In the genomic region with DNA sequence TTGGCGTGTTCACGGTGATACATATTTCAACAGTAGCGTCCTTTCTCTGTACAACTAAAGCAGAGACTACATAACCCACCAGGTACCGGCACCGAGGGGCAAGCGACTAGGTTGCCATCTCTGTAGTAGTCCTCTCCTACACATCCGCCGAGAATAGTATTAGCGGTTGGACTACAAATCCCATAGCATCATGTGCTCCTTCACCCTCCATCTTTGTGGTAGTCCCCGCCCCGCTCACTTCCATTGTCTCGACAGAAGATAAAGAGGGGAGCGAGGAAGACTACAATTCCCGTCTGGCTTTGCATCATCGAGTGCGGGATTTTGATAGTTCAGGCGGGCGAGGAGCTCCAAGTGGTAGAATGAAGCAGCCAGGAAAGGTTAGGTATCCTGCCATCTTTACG, we compare ENCODE assay signal across 8 mouse cellular contexts. TPM values are rescaled to one million over a fixed set of nuclear protein-coding genes. Genes with fewer than 3 reads are reported as not detected.
A peak's percentile ranks its signal among the peaks of the same experiment; 100 is the strongest.
DNase-seq lines count a peak whose midpoint lies in the region; ATAC-seq and TF ChIP-seq lines count a peak whose summit lies in the region.

No protein-coding gene starts in this region.

- dilution Hi-C loops in CH12.LX (cut with MboI; ENCODE audit: extremely low pct_ligation_motif_present, extremely low pct_unique_long_range_greater_than_20kb, low sequenced_read_pairs): no loop called here

- TF ChIP-seq RAD21 in CH12.LX (IDR thresholded peaks at IDR 0.05; ENCODE audit: low read depth, low read length): no peak

- H3K27ac ChIP-seq in CH12.LX (ENCODE audit: insufficient read depth, low read depth): peak overlapping the region; percentile 73
- peak overlapping the region; percentile 97 for H3K27ac ChIP-seq in forebrain, embryonic 10.5 days
- peak overlapping the region; percentile 90 for H3K27ac ChIP-seq in heart, embryonic 15.5 days
- peak overlapping the region; percentile 78 for H3K27ac ChIP-seq in liver, embryonic 14.5 days
- peak overlapping the region; percentile 89 for H3K27ac ChIP-seq in neural tube, embryonic 11.5 days (ENCODE audit: low read depth, low read length)
- H3K27ac ChIP-seq in stomach, postnatal 0 days (replicated peaks): peak overlapping the region; percentile 79

- peak overlapping the region; percentile 73 for H3K9ac ChIP-seq in CH12.LX (ENCODE audit: insufficient read depth, low read depth)
- peak overlapping the region; percentile 81 for H3K9ac ChIP-seq in heart, embryonic 15.5 days
- peak overlapping the region; percentile 83 for H3K9ac ChIP-seq in liver, embryonic 14.5 days (replicated peaks)
- H3K9ac ChIP-seq in neural tube, embryonic 11.5 days (ENCODE audit: low read length): peak overlapping the region; percentile 92
- peak overlapping the region; percentile 45 for H3K9ac ChIP-seq in stomach, postnatal 0 days (ENCODE audit: low read length)

- H3K4me2 ChIP-seq in CH12.LX (ENCODE audit: insufficient read depth, low read depth, poor library complexity, severe bottlenecking): peak overlapping the region; percentile 87
- peak overlapping the region; percentile 99 for H3K4me2 ChIP-seq in heart, embryonic 15.5 days
- H3K4me2 ChIP-seq in liver, embryonic 14.5 days (ENCODE audit: low read depth): peak overlapping the region; percentile 92
- peak overlapping the region; percentile 87 for H3K4me2 ChIP-seq in neural tube, embryonic 11.5 days (ENCODE audit: low read depth)
- H3K4me2 ChIP-seq in stomach, postnatal 0 days (replicated peaks; ENCODE audit: low read depth): peak overlapping the region; percentile 97

- H3K9me3 ChIP-seq in CH12.LX (replicated peaks; ENCODE audit: low read length): peaks cover 2% of the 10 kb centered on the region
- H3K9me3 ChIP-seq in forebrain, embryonic 10.5 days: no peaks in the 10 kb centered on the region
- H3K9me3 ChIP-seq in heart, embryonic 15.5 days (replicated peaks): no peaks in the 10 kb centered on the region
- H3K9me3 ChIP-seq in liver, embryonic 14.5 days (ENCODE audit: control insufficient read depth, low read length): no peaks in the 10 kb centered on the region
- H3K9me3 ChIP-seq in neural tube, embryonic 11.5 days (ENCODE audit: control insufficient read depth, low read length): no peaks in the 10 kb centered on the region
- H3K9me3 ChIP-seq in stomach, postnatal 0 days (ENCODE audit: control insufficient read depth, low read length): no peaks in the 10 kb centered on the region

- no peak for TF ChIP-seq EP300 in CH12.LX (IDR thresholded peaks at IDR 0.05; ENCODE audit: low read length)
- TF ChIP-seq EP300 in liver, embryonic 14.5 days (IDR thresholded peaks at IDR 0.05; ENCODE audit: low read depth): no peak
- no peak for TF ChIP-seq EP300 in stomach, postnatal 0 days (optimal IDR thresholded peaks at IDR 0.05)

- H3K27me3 ChIP-seq in CH12.LX (replicated peaks): no peaks in the 10 kb centered on the region
- H3K27me3 ChIP-seq in forebrain, embryonic 10.5 days (ENCODE audit: poor library complexity, severe bottlenecking): no peaks in the 10 kb centered on the region
- no peaks in the 10 kb centered on the region for H3K27me3 ChIP-seq in heart, embryonic 15.5 days
- H3K27me3 ChIP-seq in liver, embryonic 14.5 days (ENCODE audit: control insufficient read depth, insufficient read depth, low read length): no peaks in the 10 kb centered on the region
- H3K27me3 ChIP-seq in neural tube, embryonic 11.5 days (ENCODE audit: control insufficient read depth, insufficient read depth, low read length): no peaks in the 10 kb centered on the region
- H3K27me3 ChIP-seq in stomach, postnatal 0 days (ENCODE audit: control insufficient read depth, insufficient read depth, low read length): no peaks in the 10 kb centered on the region

- peak; percentile 80 for ATAC-seq in heart, embryonic 15.5 days (replicated peaks; ENCODE audit: insufficient number of reproducible peaks, insufficient read depth, low FRiP score, low read depth)
- ATAC-seq in liver, embryonic 14.5 days (ENCODE audit: insufficient read depth): peak; percentile 80
- ATAC-seq in neural tube, embryonic 11.5 days (ENCODE audit: insufficient read depth, low FRiP score, low TSS enrichment): peak; percentile 87
- peak; percentile 87 for ATAC-seq in stomach, postnatal 0 days (ENCODE audit: low FRiP score, low TSS enrichment)

- WGBS in forebrain, embryonic 10.5 days: under 1% methylated on average over 19 of the region's 19 CpGs
- WGBS in heart, embryonic 15.5 days: under 1% methylated on average over 19 of the region's 19 CpGs
- under 1% methylated on average over 19 of the region's 19 CpGs for WGBS in liver, embryonic 14.5 days (ENCODE audit: insufficient replicate concordance)
- WGBS in neural tube, embryonic 11.5 days: under 1% methylated on average over 19 of the region's 19 CpGs
- 0% methylated on average over 19 of the region's 19 CpGs for WGBS in stomach, postnatal 0 days

- H3K36me3 ChIP-seq in CH12.LX (replicated peaks in 1 of 2; ENCODE audit: control insufficient read depth in 1 of 2, insufficient read depth in 1 of 2, low read length in 1 of 2): peaks cover 23 to 26% of the 10 kb centered on the region in 2 experiments
- peaks cover 26% of the 10 kb centered on the region for H3K36me3 ChIP-seq in forebrain, embryonic 10.5 days (replicated peaks)
- H3K36me3 ChIP-seq in heart, embryonic 15.5 days: peaks cover 16% of the 10 kb centered on the region
- no peaks in the 10 kb centered on the region for H3K36me3 ChIP-seq in liver, embryonic 14.5 days (replicated peaks; ENCODE audit: control insufficient read depth, insufficient read depth, low read depth)
- H3K36me3 ChIP-seq in neural tube, embryonic 11.5 days (ENCODE audit: control insufficient read depth, insufficient read depth, low read length): peaks cover 12% of the 10 kb centered on the region
- peaks cover 5% of the 10 kb centered on the region for H3K36me3 ChIP-seq in stomach, postnatal 0 days (ENCODE audit: control insufficient read depth, insufficient read depth, low read length)

- no peak for TF ChIP-seq CTCF in CH12.LX (conservative IDR thresholded peaks at IDR 0.05 in 1 of 2, IDR thresholded peaks at IDR 0.05 in 1 of 2; ENCODE audit: low read depth in 2 of 2, low read length in 2 of 2)
- no peak for TF ChIP-seq CTCF in liver, embryonic 14.5 days (IDR thresholded peaks at IDR 0.05; ENCODE audit: low read depth)
- no peak for TF ChIP-seq CTCF in stomach, postnatal 0 days (IDR thresholded peaks at IDR 0.05; ENCODE audit: low read depth)

- in situ Hi-C loops in CH12.LX (cut with MboI; ENCODE audit: low pct_ligation_motif_present, low pct_unique_long_range_greater_than_20kb, low sequenced_read_pairs): no loop called here

- peak; percentile 54; the same call in 1 of the 2 replicates for TF ChIP-seq POLR2A in CH12.LX (IDR thresholded peaks at IDR 0.05; ENCODE audit: low read depth, low read length)

- peak overlapping the region; percentile 71 to 98 (median 87) for H3K4me3 ChIP-seq in CH12.LX (replicated peaks in 1 of 3; ENCODE audit: low read depth in 2 of 3, low read length in 2 of 3, poor library complexity in 1 of 3)
- H3K4me3 ChIP-seq in forebrain, embryonic 10.5 days: peak overlapping the region; percentile 71
- H3K4me3 ChIP-seq in heart, embryonic 15.5 days: peak overlapping the region; percentile 82
- peak overlapping the region; percentile 75 to 87 for H3K4me3 ChIP-seq in liver, embryonic 14.5 days (ENCODE audit: insufficient read depth in 1 of 2, low read depth in 2 of 2, low read length in 2 of 2)
- H3K4me3 ChIP-seq in neural tube, embryonic 11.5 days (ENCODE audit: low read depth, low read length): peak overlapping the region; percentile 91
- H3K4me3 ChIP-seq in stomach, postnatal 0 days (ENCODE audit: low read depth, low read length): peak overlapping the region; percentile 72

- H3K4me1 ChIP-seq in CH12.LX (ENCODE audit: control insufficient read depth in 1 of 2, insufficient read depth in 2 of 2): peaks cover 4 to 18% of the 10 kb centered on the region in 2 experiments; a peak in 3 of 4 replicates
- peaks cover 33% of the 10 kb centered on the region for H3K4me1 ChIP-seq in forebrain, embryonic 10.5 days
- peaks cover 17% of the 10 kb centered on the region; the same call in 1 of the 2 replicates for H3K4me1 ChIP-seq in heart, embryonic 15.5 days (replicated peaks)
- H3K4me1 ChIP-seq in liver, embryonic 14.5 days (replicated peaks; ENCODE audit: control insufficient read depth in 2 of 2, insufficient read depth in 2 of 2, low read length in 1 of 2): peaks cover 0 to 7% of the 10 kb centered on the region in 2 experiments; a peak in 3 of 4 replicates
- H3K4me1 ChIP-seq in neural tube, embryonic 11.5 days (ENCODE audit: control insufficient read depth, insufficient read depth, low read length): peaks cover 3% of the 10 kb centered on the region; the same call in 1 of the 2 replicates
- peaks cover 4% of the 10 kb centered on the region for H3K4me1 ChIP-seq in stomach, postnatal 0 days (replicated peaks; ENCODE audit: control insufficient read depth, insufficient read depth)

- no peaks in the 10 kb centered on the region for H3K79me2 ChIP-seq in CH12.LX (replicated peaks; ENCODE audit: control insufficient read depth, extremely low read depth, insufficient read depth, poor library complexity, severe bottlenecking)

- peak; percentile 96 for DNase-seq in CH12.LX (ENCODE audit: extremely low read depth)
- peak; percentile 90 for DNase-seq in c-Kit-positive CD71-negative TER-119-negative erythroid progenitor cells, embryonic 14.5 days (ENCODE audit: low read depth)
- DNase-seq in forebrain, embryonic 10.5 days (ENCODE audit: extremely low spot score, low spot score): peak; percentile 93
- DNase-seq in kidney, postnatal 25 days: peak; percentile 95 to 97
- DNase-seq in liver, embryonic 14.5 days (ENCODE audit: low read depth in 3 of 3, low spot score in 3 of 3): peak; percentile 79 to 89 (median 85)
- peak; percentile 94 for DNase-seq in neural tube, embryonic 11.5 days (ENCODE audit: low spot score)
- DNase-seq in stomach, postnatal 0 days (ENCODE audit: low spot score): peak; percentile 94

RNA-seq across cellular contexts. Expression of gene Fbxl19, which starts 0.9 kb away (rescaled TPM):
- 25.1 and 28.2 TPM in 2 replicates for total RNA-seq in CH12.LX (2012; rRNA removed)
- total RNA-seq in CH12.LX (2014; rRNA removed): 22.4 and 22.6 TPM in 2 replicates
- polyA plus RNA-seq in CH12.LX (2012; ENCODE audit: insufficient read length, low read depth): 29.3 and 31.7 TPM in 2 replicates
- polyA plus RNA-seq in forebrain, embryonic 10.5 days (2016; fragmentation: Nextera tagmentation; extraction: Ambion mirVana): 7.6 and 8.2 TPM in 2 replicates
- polyA plus RNA-seq in heart, embryonic 15.5 days (2015; fragmentation: Nextera tagmentation; extraction: Ambion mirVana): 1.4 and 2.2 TPM in 2 replicates
- 10.8 and 11.3 TPM in 2 replicates for polyA plus RNA-seq in liver, embryonic 14.5 days (2012; rRNA removed)
- polyA plus RNA-seq in liver, embryonic 14.5 days (2014; fragmentation: Nextera tagmentation; extraction: Ambion mirVana): 0.85 and 1.1 TPM in 2 replicates
- polyA plus RNA-seq in neural tube, embryonic 11.5 days (2014; fragmentation: Nextera tagmentation; extraction: Ambion mirVana): 6.7 and 7.7 TPM in 2 replicates
- polyA plus RNA-seq in stomach, postnatal 0 days (2015; fragmentation: Nextera tagmentation; extraction: Ambion mirVana): 1.1 and 1.9 TPM in 2 replicates

RNA-seq across cellular contexts. Expression of gene Ctf2, which starts 13.3 kb away (rescaled TPM):
- total RNA-seq in CH12.LX (2012; rRNA removed) (0.08 TPM in 1 of 2 replicates, not detected in the other), CH12.LX (2014; rRNA removed) (not detected in 2 replicates)
- polyA plus RNA-seq in CH12.LX (2012; ENCODE audit: insufficient read length, low read depth): 0.36 TPM in 1 of 2 replicates, not detected in the other
- 0.33 and 0.39 TPM in 2 replicates for polyA plus RNA-seq in forebrain, embryonic 10.5 days (2016; fragmentation: Nextera tagmentation; extraction: Ambion mirVana)
- 0.20 TPM in 1 of 2 replicates, not detected in the other for polyA plus RNA-seq in heart, embryonic 15.5 days (2015; fragmentation: Nextera tagmentation; extraction: Ambion mirVana)
- polyA plus RNA-seq in liver, embryonic 14.5 days (2012; rRNA removed): not detected in 2 replicates
- 0.05 and 0.15 TPM in 2 replicates for polyA plus RNA-seq in liver, embryonic 14.5 days (2014; fragmentation: Nextera tagmentation; extraction: Ambion mirVana)
- polyA plus RNA-seq in neural tube, embryonic 11.5 days (2014; fragmentation: Nextera tagmentation; extraction: Ambion mirVana): 0.18 TPM in 1 of 2 replicates, not detected in the other
- polyA plus RNA-seq in stomach, postnatal 0 days (2015; fragmentation: Nextera tagmentation; extraction: Ambion mirVana): 0.08 and 0.13 TPM in 2 replicates

RNA-seq across cellular contexts. Expression of gene Orai3, which starts 24.4 kb away (rescaled TPM):
- total RNA-seq in CH12.LX (2012; rRNA removed) (15.7 and 16.9 TPM in 2 replicates), CH12.LX (2014; rRNA removed) (9.3 and 11.6 TPM in 2 replicates)
- 7.5 and 10.3 TPM in 2 replicates for polyA plus RNA-seq in CH12.LX (2012; ENCODE audit: insufficient read length, low read depth)
- 8.4 and 9.8 TPM in 2 replicates for polyA plus RNA-seq in forebrain, embryonic 10.5 days (2016; fragmentation: Nextera tagmentation; extraction: Ambion mirVana)
- 15.6 and 21.7 TPM in 2 replicates for polyA plus RNA-seq in heart, embryonic 15.5 days (2015; fragmentation: Nextera tagmentation; extraction: Ambion mirVana)
- polyA plus RNA-seq in liver, embryonic 14.5 days (2012; rRNA removed): 6.9 and 7.2 TPM in 2 replicates
- polyA plus RNA-seq in liver, embryonic 14.5 days (2014; fragmentation: Nextera tagmentation; extraction: Ambion mirVana): 3.9 and 4.9 TPM in 2 replicates
- polyA plus RNA-seq in neural tube, embryonic 11.5 days (2014; fragmentation: Nextera tagmentation; extraction: Ambion mirVana): 5.5 and 6.5 TPM in 2 replicates
- polyA plus RNA-seq in stomach, postnatal 0 days (2015; fragmentation: Nextera tagmentation; extraction: Ambion mirVana): 18.6 and 20.0 TPM in 2 replicates

RNA-seq across cellular contexts. Expression of gene Setd1a, which starts 31.2 kb away (rescaled TPM):
- 9.0 and 9.8 TPM in 2 replicates for total RNA-seq in CH12.LX (2012; rRNA removed)
- total RNA-seq in CH12.LX (2014; rRNA removed): 3.2 and 4.5 TPM in 2 replicates
- polyA plus RNA-seq in CH12.LX (2012; ENCODE audit: insufficient read length, low read depth): 50.8 and 51.0 TPM in 2 replicates
- polyA plus RNA-seq in forebrain, embryonic 10.5 days (2016; fragmentation: Nextera tagmentation; extraction: Ambion mirVana): 16.0 and 17.1 TPM in 2 replicates
- 13.0 and 16.7 TPM in 2 replicates for polyA plus RNA-seq in heart, embryonic 15.5 days (2015; fragmentation: Nextera tagmentation; extraction: Ambion mirVana)
- polyA plus RNA-seq in liver, embryonic 14.5 days (2012; rRNA removed): 5.7 TPM in 2 replicates
- 10.5 and 12.3 TPM in 2 replicates for polyA plus RNA-seq in liver, embryonic 14.5 days (2014; fragmentation: Nextera tagmentation; extraction: Ambion mirVana)
- polyA plus RNA-seq in neural tube, embryonic 11.5 days (2014; fragmentation: Nextera tagmentation; extraction: Ambion mirVana): 27.2 and 28.5 TPM in 2 replicates
- polyA plus RNA-seq in stomach, postnatal 0 days (2015; fragmentation: Nextera tagmentation; extraction: Ambion mirVana): 6.9 and 8.0 TPM in 2 replicates

RNA-seq across cellular contexts. Expression of gene Ctf1, which starts 32.7 kb away (rescaled TPM):
- total RNA-seq in CH12.LX (2012; rRNA removed) (not detected in 2 replicates), CH12.LX (2014; rRNA removed) (not detected in 2 replicates)
- not detected in 2 replicates for polyA plus RNA-seq in CH12.LX (2012; ENCODE audit: insufficient read length, low read depth)
- polyA plus RNA-seq in forebrain, embryonic 10.5 days (2016; fragmentation: Nextera tagmentation; extraction: Ambion mirVana): 5.9 and 6.0 TPM in 2 replicates
- polyA plus RNA-seq in heart, embryonic 15.5 days (2015; fragmentation: Nextera tagmentation; extraction: Ambion mirVana): 4.7 and 8.4 TPM in 2 replicates
- 2.6 and 4.3 TPM in 2 replicates for polyA plus RNA-seq in liver, embryonic 14.5 days (2012; rRNA removed)
- polyA plus RNA-seq in liver, embryonic 14.5 days (2014; fragmentation: Nextera tagmentation; extraction: Ambion mirVana): 1.7 and 2.5 TPM in 2 replicates
- polyA plus RNA-seq in neural tube, embryonic 11.5 days (2014; fragmentation: Nextera tagmentation; extraction: Ambion mirVana): 6.0 and 8.8 TPM in 2 replicates
- polyA plus RNA-seq in stomach, postnatal 0 days (2015; fragmentation: Nextera tagmentation; extraction: Ambion mirVana): 13.4 and 14.5 TPM in 2 replicates

Comparison
In these comparisons a context has a peak if more than half of its experiments do, and no peak if none do; other contexts are left out.
1. Peak in every context shown above with its lines: DNase-seq, ATAC-seq, H3K4me3 ChIP-seq and H3K27ac ChIP-seq.